Mouse (Mus musculus) lung, embryonic 14.5 days (tissue): ENCODE results near the gene Hist2h2aa2. TPM values are rescaled to one million over a fixed set of nuclear protein-coding genes. Genes with fewer than 3 reads are reported as not detected.

ENCODE experiments used
- ATAC-seq: fragments of 200-750 bp; cut with Nextera tagmentation; 2 replicates; pipeline ENCODE4 v1.8.0; 2017; ENCODE audit warnings: mild to moderate bottlenecking, moderate TSS enrichment, moderate library complexity; ENCODE audit not compliant: insufficient read depth
- DNase-seq: peaks from one replicate; pipeline ENCODE4 v3.0.0-alpha.2; 2015
- H3K27ac ChIP-seq: fragments of 300-500 bp; sonication (generic); 2 replicates; pipeline ENCODE4 v1.5.1; 2014; ENCODE audit warnings: low read depth, mild to moderate bottlenecking, moderate library complexity
- H3K27me3 ChIP-seq: fragments of 300-500 bp; sonication (generic); 2 replicates; pipeline ENCODE4 v1.6.1; 2014; ENCODE audit warnings: low read length, control low read depth; ENCODE audit not compliant: insufficient read depth
- H3K36me3 ChIP-seq: fragments of 300-500 bp; sonication (generic); 2 replicates; pipeline ENCODE4 v1.6.1; 2014; ENCODE audit warnings: control low read depth; ENCODE audit not compliant: insufficient read depth
- H3K4me1 ChIP-seq: fragments of 300-500 bp; sonication (generic); 2 replicates; pipeline ENCODE4 v1.6.1; 2014; ENCODE audit warnings: antibody characterized with exemption, control low read depth; ENCODE audit not compliant: insufficient read depth
- H3K4me2 ChIP-seq: fragments of 300-500 bp; sonication (generic); 2 replicates; pipeline ENCODE4 v1.6.1; 2014; ENCODE audit warnings: mild to moderate bottlenecking
- H3K4me3 ChIP-seq: fragments of 300-500 bp; sonication (generic); 2 replicates; pipeline ENCODE4 v1.5.1; 2014; ENCODE audit warnings: low read depth, low read length
- H3K9ac ChIP-seq: fragments of 300-500 bp; sonication (generic); 2 replicates; pipeline ENCODE4 v1.6.1; 2014
- H3K9me3 ChIP-seq: fragments of 300-500 bp; sonication (generic); 2 replicates; pipeline ENCODE4 v1.6.1; 2016; ENCODE audit warnings: low read depth, low read length, control low read depth
- CTCF ChIP-seq: IDR thresholded peaks from 2 replicates; pipeline ENCODE4 v1.5.1; 2016; ENCODE audit warnings: antibody characterized with exemption, low read depth
- WGBS: fragments of 180-500 bp; shearing (Covaris S2); extraction: QIAGEN DNeasy Blood & Tissue Kit; methylation state at CpG from one replicate; pipeline ENCODE4 v1.1.7; 2014; 5-methylcytosine and 5-hydroxymethylcytosine counted together
- microRNA-seq: library from miRNA; unstranded; fragments of <30 nt; microRNA quantifications from one replicate; pipeline ENCODE4, GENCODE M21; 2016; ENCODE audit warnings: borderline number of aligned reads
- polyA plus RNA-seq: library from polyadenylated mRNA; unstranded; fragments of >200 nt; fragmentation: Nextera tagmentation; extraction: Ambion mirVana; gene quantifications from 2 replicates; pipeline ENCODE4 v1.2.1, GENCODE M21; 2014

Hist2h2aa2 gene
- polyA plus RNA-seq, 1 experiment from 2014 or later = 55.6 TPM

GRCm38 (mm10) chr3:96195616-96196313 lies 44.3 kb downstream of the Hist2h2aa2 start:
- H3K9ac ChIP-seq = no peak overlapping the region
- no peak overlapping the region for H3K4me3 ChIP-seq
- 87% methylated on average over 11 of the region's 11 CpGs for WGBS
- H3K27ac ChIP-seq = no peak overlapping the region
- H3K36me3 ChIP-seq = 0 out of 2 replicates have a peak, but pooled peaks cover 4% of the 10 kb centered on the region
- no peaks in the 10 kb centered on the region for H3K27me3 ChIP-seq
- H3K4me2 ChIP-seq = peak overlapping the region; percentile 98; the same call in 1 of the 2 replicates
- H3K4me1 ChIP-seq = peaks cover 10% of the 10 kb centered on the region; the same call in 1 of the 2 replicates
- peak; percentile 35; the same call in 1 of the 2 replicates for TF ChIP-seq CTCF
- DNase-seq (no peak), ATAC-seq (no peak)
- H3K9me3 ChIP-seq = no peaks in the 10 kb centered on the region

DNA sequence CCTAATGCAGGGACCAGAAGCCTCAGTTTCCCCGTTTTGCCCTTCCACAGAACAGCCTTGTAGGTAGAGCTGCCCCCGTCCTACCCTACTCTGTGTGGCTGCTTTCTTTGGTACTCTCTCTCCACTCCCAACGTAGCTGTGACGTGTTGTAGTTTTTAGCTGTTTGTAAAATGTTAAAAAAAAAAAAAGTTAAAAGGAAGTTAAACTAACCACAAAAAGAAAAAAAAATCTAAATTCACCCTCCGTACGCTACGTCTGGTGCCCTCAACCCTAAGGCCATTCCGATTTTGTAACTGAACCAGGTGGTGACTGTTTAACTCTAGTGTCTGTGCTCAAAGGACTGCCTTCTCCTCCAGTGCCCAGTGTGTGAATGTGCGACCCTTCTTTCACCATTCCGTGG lies 45.1 kb downstream of the Hist2h2aa2 start:
- H3K27me3 ChIP-seq = no peaks in the 10 kb centered on the region
- no peak for TF ChIP-seq CTCF
- 0 out of 2 replicates have a peak, but pooled peaks cover 4% of the 10 kb centered on the region for H3K36me3 ChIP-seq
- H3K4me2 ChIP-seq = no peak overlapping the region
- 86% methylated on average over 10 of the region's 10 CpGs for WGBS
- no peak overlapping the region for H3K27ac ChIP-seq
- no peaks in the 10 kb centered on the region for H3K9me3 ChIP-seq
- no peak overlapping the region for H3K4me3 ChIP-seq
- peaks cover 10% of the 10 kb centered on the region; the same call in 1 of the 2 replicates for H3K4me1 ChIP-seq
- no peak overlapping the region for H3K9ac ChIP-seq
- DNase-seq (no peak), ATAC-seq (no peak)

DNA sequence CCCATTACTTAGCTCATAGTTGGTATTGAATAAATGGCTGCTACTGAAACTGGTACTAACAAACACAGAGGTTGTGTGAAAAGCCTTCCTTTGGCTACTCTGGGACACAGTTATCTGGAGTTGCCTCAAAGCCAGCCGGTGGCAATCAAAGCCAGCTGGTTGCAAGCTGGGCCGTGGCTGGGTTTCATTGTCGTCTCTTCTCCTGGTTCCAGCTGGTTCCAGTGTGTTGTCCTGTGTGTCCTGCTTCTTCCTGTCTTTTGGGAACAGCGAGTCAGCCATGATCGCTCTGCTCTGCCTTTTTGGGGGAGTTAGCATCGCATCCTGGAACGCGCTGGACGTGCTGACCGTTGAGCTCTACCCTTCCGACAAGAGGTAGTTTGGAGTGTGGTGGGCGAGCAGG lies 47.1 kb downstream of the Hist2h2aa2 start:
- ATAC-seq = no peak

More for the DNA sequence above, 47.1 kb downstream of the Hist2h2aa2 start:
- H3K4me1 ChIP-seq = peaks cover 8% of the 10 kb centered on the region; the same call in 1 of the 2 replicates
- H3K9ac ChIP-seq = no peak overlapping the region
- 0 out of 2 replicates have a peak, but pooled peaks cover 4% of the 10 kb centered on the region for H3K36me3 ChIP-seq
- H3K9me3 ChIP-seq = no peaks in the 10 kb centered on the region
- H3K4me3 ChIP-seq = no peak overlapping the region
- 52% methylated on average over 12 of the region's 12 CpGs for WGBS
- no peak overlapping the region for H3K4me2 ChIP-seq
- DNase-seq = no peak
- H3K27me3 ChIP-seq = no peaks in the 10 kb centered on the region
- no peak for TF ChIP-seq CTCF
- no peak overlapping the region for H3K27ac ChIP-seq

Small RNA genes lying within 50 kb of the gene (microRNA-seq; reads per million reads assigned to microRNA genes)
- gene Gm44492 (not detected), gene Gm47311 (not detected), gene Gm47313 (not detected)

Other genes with a start within 250 kb of the Hist2h2aa2 start
- 36.7 and 37.0 TPM in 2 replicates for gene Plekho1, start 244.3 kb downstream of the Hist2h2aa2 start, polyA plus RNA-seq
- 18.6 and 19.7 TPM in 2 replicates for gene Vps45, start 181.8 kb downstream of the Hist2h2aa2 start, polyA plus RNA-seq
- gene Otud7b, start 135.7 kb downstream of the Hist2h2aa2 start, polyA plus RNA-seq = 18.9 and 21.3 TPM in 2 replicates
- 13.0 and 16.6 TPM in 2 replicates for gene Mtmr11, start 78.3 kb downstream of the Hist2h2aa2 start, polyA plus RNA-seq
- 196 and 210 TPM in 2 replicates for gene Sf3b4, start 67.9 kb downstream of the Hist2h2aa2 start, polyA plus RNA-seq
- gene Sv2a, start 59.1 kb downstream of the Hist2h2aa2 start, polyA plus RNA-seq = 3.6 and 5.8 TPM in 2 replicates
- 57.6 and 68.0 TPM in 2 replicates for gene Bola1, start 20.6 kb downstream of the Hist2h2aa2 start, polyA plus RNA-seq
- gene Hist2h2ab, start 20.4 kb downstream of the Hist2h2aa2 start, polyA plus RNA-seq = not detected in 2 replicates
- gene Hist2h2ac, start 19.4 kb downstream of the Hist2h2aa2 start, polyA plus RNA-seq = 10.8 and 11.9 TPM in 2 replicates
- 5.9 and 6.4 TPM in 2 replicates for gene Hist2h2be, start 19.2 kb downstream of the Hist2h2aa2 start, polyA plus RNA-seq
- 11.5 and 14.4 TPM in 2 replicates for gene Hist2h3c2, start 1.1 kb downstream of the Hist2h2aa2 start, polyA plus RNA-seq
- gene Hist2h2aa1, start 5.2 kb upstream of the Hist2h2aa2 start, polyA plus RNA-seq = 13.0 and 15.7 TPM in 2 replicates
- 0.30 and 2.3 TPM in 2 replicates for gene Hist2h3c1, start 6.4 kb upstream of the Hist2h2aa2 start, polyA plus RNA-seq
- 11.3 and 16.6 TPM in 2 replicates for gene Hist2h4, start 23.0 kb upstream of the Hist2h2aa2 start, polyA plus RNA-seq
- 100 and 111 TPM in 2 replicates for gene Hist2h3b, start 28.4 kb upstream of the Hist2h2aa2 start, polyA plus RNA-seq
- 23.2 and 26.7 TPM in 2 replicates for gene Hist2h2bb, start 29.5 kb upstream of the Hist2h2aa2 start, polyA plus RNA-seq
- gene Fcgr1, start 53.7 kb upstream of the Hist2h2aa2 start, polyA plus RNA-seq = 3.3 and 3.9 TPM in 2 replicates
- not detected in 2 replicates for gene BC107364, start 212.0 kb upstream of the Hist2h2aa2 start, polyA plus RNA-seq